Mouse (Mus musculus) ES-E14 (cell line): ENCODE data around the gene Akap1.

Experiments
- HCFC1 ChIP-seq: IDR thresholded peaks from 2 replicates; pipeline ENCODE4 v1.6.1; 2012; ENCODE audit warnings: low read length, inconsistent platforms, borderline replicate concordance; ENCODE audit not compliant: insufficient read depth
- ZNF384 ChIP-seq: IDR thresholded peaks from 2 replicates; pipeline ENCODE4 v1.6.1; 2012; ENCODE audit warnings: low read depth, low read length, inconsistent platforms

DNA sequence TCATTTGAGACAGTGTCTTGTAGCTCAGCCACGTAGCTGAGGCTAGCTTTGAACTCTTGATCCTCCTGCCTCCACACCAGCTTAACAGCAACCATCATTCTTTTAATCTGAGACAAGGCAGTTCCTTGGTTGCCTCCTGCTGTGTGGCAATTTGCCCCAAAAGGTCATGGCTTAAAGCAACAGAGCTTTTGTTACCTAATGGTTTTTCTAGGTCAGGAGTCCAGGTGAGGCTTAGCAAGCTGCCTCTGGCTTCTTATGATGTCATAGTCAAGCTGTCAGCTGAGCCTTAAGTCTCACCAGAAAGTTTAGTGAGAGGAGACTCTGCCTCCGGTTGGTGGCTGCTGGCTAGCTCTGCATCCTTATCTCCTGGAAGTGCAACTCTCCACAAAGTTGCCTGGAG, 41.2 kb upstream of the Akap1 start:
- TF ChIP-seq ZNF384 (no peak), HCFC1 (no peak)
